Mouse (Mus musculus) lung, postnatal 36 days (tissue): ENCODE measurements at regions not wholly inside any gene's neighbourhood (a gene's known extent, or its start where the extent isn't known, plus 50 kb on each side); places are given as distances from the start of the nearest gene placed in this dataset.

Experiments
- DNase-seq: peaks from one replicate; pipeline ENCODE4 v3.0.0; 2022; ENCODE audit warnings: mixed read lengths

DNA sequence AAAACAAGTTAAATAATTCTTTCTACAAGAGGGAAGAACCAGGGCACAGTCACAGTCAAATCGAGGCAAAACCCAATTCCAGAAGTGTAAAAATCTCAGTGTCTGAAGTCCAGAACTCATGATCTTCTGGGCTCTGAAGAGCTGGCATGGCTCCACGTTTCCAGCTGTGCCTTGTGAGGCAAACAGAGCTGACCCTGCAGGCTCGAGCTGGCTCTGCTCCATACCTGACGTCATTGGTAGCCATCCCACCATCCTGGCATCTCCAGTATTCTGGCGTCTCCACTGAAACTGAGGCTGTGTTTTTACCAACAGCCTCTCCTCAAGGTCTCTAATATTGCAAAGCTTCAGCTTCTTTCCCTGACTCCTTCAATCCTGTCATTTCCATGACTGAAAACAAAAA is 373.4 kb downstream of the Pmp22 start:
- DNase-seq = peak; percentile 53

DNA sequence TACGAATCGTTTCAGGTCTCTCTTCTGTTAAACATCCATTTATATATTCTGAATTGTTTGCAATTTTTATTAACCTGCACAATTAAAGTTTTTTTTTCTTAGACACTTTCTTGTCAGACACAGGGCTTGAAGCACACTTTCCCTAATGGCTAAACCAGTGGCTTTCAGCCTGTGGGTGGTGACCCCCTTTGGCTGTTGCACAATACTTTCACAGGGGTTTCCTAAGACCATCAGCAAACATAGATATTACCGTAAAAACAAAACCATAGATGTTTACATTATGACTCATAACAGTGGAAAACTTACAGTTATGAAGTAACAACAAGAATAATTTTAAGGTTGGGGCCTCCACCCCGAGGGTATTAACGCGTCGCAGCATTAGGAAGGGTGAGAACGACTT is 378.6 kb downstream of the Pmp22 start:
- DNase-seq = no peak

DNA sequence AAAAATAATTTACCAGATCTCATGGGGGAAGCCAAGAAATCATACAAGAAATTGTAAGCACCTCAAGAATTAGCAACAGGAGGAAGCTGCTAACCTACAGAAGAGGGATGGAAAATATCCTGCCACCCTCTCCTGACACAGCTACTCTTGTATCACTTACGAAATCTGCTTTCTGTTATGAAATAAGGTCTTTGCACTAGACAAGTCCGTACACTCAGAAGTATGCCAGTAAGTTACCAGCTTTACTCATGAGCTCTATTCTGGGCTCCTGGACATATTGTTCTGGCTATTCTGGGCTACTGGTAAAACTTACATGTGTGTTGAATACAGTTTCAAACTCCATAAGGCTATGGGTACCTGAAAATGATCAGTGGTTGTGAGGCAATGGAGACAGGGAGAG is 379.9 kb downstream of the Pmp22 start:
- peak; percentile 15 for DNase-seq

DNA sequence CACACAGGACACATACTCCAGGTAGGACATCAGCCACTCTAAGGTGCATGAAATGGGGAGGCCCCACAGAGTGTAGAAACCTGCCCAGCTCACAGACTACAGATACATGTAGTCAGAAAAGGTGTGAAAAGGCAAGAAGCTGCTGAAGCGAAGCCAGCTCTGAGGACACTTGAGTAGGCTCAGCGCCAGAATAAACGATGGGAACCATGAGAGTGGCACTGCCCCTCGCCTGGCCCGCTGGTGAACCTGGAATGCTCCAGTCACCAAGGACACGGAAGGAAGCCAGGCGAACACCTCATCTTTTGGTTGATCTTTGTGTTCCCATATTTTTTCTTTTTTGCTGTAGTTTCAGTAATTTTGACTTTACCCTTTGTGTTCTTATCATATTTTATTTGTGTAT is 381.8 kb downstream of the Pmp22 start:
- DNase-seq = peak; percentile 37

DNA sequence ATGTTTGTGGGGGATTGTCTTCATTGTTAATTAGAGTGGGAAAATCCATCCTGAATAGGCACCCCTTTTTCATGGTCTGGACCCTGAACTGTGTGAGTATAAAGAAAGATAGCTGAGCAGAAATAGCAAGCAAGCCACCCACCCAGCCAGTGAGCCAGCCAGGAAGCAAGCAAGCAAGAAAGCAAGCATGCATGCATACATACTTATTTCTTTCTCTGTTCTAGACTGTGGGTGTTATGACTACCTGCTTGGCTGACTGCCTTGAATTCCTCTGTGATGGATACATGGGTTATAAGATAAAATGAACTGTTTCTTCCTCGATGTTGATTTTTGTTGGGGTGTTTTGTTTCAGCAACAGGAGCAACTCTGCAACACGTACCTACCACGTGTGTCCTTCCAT is 385.8 kb downstream of the Pmp22 start:
- no peak for DNase-seq

DNA sequence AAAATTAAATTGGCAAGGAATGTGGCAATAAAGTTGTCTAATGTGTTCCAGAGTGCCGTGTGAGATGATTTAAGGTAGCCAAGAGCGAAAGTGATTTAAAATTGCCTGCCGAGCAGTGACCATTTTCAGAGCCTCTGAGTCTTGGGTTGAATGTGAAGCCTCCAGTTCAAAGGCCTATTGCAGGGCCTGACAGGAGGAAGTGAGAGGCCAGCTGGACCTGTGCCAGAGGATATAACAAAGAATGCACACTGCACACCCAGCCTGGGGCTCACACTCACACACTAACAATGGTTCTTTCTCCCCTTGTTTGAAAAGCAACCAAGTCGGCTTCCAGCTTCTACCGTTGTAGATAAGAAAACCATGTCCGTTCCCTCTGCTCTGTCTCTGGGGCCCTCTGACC is 390.1 kb downstream of the Pmp22 start:
- DNase-seq = peak; percentile 38

DNA sequence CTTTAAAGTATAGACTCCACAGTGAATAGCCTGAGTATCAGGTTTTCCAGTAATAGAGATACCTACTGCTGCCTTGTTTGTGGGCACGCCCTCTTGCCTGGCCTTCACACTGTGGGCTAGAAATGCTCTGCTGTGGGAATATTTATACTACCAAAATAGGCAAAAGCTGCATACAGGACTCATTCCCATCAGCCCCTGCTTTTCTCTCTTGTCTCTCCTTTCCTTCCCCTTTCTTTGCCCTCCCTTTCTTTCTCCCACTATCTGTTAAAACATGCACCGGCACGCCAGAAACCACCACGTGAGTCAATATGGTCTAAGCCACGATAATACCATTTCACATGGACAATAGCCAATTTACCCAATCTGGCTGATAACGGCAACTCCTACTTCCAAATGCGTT is 395.5 kb downstream of the Pmp22 start:
- DNase-seq = no peak

DNA sequence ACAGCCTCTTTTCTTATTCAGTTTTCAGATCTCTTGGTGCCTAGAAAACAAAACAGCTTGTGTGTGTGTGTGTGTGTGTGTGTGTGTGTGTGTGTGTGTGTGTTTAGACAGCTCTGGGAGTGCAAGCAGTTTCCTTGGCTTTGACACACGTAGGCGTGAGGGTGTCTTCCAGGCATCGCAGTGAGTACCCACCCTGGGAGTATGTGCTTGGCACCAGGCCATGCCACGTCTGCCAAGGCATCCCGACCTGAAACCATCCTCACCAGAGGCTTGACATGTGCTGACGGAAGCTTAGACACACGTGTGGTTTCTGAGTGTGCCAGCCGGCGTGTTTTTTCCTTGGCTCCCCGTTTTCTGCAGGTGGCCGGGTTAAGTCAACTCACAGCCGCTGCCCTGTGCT is 396.6 kb downstream of the Pmp22 start:
- peak; percentile 10 for DNase-seq

DNA sequence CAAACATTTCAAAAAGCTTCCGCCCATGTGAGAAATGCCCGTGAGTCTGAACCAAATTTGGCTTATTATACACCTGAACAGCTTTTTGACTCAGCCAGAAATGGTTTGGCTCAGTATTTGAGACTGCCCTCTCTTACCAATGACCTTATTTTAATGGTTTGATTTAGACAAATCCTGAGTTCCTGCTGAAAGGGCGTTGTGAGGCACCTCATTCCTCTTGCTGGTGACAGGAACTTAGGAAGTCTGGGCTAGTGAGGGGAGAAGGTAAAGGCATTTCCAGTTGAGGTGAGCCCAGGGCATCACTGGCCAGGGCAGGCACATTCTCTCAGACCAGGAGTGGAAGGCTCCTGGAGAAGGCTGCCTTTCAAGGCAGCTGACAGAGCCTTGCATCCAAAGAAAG is 396.1 kb downstream of the Hs3st3b1 start:
- no peak for DNase-seq

DNA sequence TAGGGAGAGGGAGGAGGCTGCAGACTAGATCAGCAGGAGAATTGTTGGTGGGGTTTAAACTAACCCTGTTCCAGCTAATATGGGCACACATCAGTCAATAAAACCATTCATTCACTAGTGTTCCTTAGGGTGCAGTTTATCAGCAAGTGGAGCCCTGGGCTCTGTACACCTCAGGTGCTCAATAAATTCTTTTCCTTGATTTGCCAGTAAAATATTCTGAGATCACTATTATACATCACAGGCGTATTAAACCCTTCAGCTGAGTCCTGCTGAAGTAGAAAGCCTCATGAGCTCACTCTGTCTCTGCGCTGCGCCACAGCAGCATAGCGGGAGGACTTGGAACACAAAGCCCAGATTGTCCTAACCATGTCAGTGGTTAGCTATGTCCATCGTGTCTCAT is 389.3 kb downstream of the Hs3st3b1 start:
- DNase-seq = no peak

DNA sequence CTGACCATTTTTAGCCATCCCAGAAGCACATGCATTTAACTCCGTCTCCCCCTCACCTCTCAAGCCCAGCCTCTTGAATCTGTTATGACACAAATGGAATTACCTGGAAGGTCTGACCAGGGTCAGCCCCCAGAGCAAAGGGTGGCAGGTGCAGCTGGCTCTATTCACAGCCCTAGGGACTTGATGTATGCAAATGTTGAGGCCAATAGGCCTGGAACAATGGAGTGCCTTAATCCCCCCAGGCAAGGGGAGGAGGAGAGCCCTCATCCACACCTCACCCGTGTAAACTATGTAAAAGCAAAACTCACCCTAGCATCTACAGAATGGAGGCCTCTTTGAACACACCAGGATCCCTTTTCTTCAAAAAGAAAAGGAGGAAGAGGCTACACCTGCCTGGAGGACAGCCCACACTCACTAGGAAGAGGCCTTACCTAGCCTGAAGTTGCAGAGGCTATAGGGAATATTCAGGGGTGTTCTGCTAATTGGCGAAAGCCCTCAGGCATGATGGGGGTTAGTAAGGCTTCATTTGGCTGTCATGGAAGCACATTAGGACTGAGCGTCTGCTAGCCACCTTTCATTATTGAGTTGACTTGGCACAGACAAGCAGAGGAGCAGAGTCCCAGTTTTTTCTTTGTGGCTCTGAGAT is 388.4 kb downstream of the Hs3st3b1 start:
- no peak for DNase-seq

DNA sequence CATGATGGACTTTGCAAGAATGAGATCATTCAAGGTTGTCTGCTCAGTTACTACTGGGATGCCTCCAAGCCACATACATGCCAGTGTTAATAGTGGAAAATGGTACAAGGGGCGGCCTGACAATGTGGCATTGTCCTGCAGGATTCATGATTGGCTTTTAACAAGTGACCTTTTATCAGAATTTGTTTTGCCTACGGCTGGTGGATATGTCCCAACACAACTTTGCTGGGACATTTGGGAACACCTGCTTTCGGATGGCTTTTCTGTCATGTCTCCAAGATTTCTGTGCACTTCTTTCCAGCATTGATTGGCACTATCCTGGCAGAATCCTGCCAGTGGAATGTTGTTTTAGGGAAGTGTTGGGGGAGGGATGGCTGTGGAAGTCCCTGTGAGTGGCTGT is 384.4 kb downstream of the Hs3st3b1 start:
- DNase-seq = no peak

DNA sequence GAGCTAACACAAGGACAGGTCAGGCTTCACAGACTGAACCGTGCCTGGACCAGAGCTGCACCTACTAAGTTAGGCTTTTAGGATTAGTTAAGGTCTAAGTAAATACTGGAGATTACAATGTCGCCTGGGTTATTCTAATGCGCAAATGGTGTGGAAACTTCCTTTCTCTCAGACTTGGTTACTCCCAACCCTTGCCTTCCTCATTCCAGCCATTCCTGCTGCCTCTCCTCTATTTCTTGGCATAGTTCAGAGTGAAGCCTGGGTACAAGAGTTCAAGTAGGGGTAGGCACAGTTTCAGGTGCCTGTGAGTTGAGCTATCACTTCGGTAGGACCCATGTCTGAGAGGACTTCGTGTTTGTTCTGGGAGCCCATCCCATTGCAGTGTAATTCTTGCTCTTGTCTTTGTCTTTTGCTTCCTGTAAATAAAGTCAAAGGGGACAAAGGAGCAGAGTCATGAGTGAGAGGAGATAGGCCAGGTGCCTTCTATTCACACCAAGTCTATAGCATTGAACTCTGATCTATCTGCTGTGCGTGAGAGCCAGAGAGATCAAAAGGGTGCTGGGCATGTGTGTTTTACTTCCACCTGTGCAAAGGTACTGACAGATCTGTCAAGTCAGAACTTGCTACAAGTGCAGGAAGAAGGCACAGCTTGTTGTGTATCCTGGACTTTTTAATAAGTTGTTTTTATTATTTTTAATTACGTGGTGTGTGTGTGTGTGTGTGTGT is 378.0 kb downstream of the Hs3st3b1 start:
- peak; percentile 53 for DNase-seq

DNA sequence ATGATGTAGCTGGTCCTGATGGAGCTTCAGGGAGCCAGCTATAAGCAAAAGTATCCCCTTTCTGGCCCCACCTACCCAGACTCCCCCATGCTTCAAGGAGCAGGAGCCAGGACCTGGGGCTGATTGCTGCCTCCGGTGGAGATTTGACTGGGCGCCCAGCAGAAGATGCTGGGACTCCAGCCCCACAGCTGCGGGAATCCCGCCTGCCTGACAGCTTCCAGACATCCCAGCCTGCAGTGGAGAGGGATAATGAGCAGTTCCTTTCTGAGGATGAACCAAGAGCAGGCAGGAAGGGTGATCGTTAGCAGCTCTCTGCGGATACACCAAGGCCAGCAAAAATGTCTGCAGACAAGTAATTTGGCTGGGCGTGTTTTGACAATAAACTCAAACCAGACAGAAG is 376.6 kb downstream of the Hs3st3b1 start:
- no peak for DNase-seq

DNA sequence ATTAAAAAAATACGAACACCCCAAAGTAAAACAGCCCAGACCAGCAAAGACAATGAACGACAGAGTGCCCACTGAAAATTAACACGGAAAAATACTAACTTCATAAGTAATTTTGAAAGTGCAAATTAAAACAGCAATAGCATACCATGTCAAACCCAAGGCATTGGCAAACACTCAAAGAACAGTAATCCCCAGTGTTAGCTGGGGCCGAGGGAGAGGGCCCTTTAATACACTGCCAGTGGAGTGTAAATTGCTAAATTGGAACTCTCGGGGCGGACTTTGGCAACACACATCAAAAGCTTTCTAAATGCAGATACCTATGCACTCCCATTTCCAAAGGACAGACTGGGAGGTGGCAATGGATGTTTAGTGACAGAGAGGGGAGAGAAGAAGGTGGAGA is 361.6 kb downstream of the Hs3st3b1 start:
- no peak for DNase-seq

DNA sequence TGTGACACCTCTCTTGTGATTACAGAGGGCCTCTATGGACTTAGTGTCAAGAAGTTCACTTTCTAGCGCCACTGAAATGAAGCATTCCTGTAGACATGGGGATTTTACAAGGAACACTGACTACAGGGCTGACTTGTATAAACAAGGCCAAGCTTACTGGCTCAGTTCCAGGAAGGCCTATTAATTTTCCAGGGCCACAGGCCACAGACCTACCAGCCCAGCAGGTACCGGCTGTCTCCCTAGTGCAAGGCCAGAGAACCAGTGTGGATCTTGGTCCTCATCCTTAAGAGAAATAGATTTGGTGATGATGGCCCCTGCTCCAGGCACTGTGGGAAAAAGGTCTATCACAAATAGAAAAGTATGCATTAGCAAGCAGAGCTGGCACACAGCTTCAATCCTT is 359.4 kb downstream of the Hs3st3b1 start:
- DNase-seq = peak; percentile 9

DNA sequence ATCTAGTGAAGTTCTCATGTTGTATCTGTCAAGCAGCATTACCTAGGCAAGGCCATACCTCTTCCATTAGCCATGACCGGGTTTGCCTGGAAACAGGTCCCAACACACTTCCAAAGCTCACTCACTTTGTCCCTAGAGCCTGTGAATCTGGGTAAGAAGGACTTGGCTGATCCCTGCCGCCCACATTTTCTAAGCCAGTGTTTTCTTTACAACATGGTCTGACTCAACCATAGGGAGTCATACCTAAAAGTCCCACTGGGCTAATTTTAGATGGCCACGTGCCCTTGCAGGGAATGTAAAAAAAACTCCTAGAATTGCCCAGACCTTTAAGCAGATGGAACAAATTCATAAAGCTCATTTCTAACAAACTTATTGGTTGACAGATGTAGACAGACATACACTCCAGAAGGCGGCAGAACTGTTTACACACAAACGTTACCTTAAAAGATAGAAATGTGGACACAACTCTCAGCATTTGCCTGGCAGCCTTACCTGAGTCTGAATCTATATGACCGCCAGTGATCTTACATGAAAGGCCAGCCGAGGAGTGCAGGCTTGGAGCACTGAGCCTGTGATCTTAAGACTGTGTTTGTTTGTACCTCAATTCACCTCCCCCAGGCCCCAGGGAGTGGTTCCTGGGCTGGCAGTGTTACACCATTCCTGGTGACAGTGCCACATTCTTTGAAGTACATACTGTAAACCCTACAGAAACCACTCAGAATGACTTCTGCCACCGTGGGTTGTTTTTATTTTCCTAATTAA is 356.4 kb downstream of the Hs3st3b1 start:
- DNase-seq = peak; percentile 11

DNA sequence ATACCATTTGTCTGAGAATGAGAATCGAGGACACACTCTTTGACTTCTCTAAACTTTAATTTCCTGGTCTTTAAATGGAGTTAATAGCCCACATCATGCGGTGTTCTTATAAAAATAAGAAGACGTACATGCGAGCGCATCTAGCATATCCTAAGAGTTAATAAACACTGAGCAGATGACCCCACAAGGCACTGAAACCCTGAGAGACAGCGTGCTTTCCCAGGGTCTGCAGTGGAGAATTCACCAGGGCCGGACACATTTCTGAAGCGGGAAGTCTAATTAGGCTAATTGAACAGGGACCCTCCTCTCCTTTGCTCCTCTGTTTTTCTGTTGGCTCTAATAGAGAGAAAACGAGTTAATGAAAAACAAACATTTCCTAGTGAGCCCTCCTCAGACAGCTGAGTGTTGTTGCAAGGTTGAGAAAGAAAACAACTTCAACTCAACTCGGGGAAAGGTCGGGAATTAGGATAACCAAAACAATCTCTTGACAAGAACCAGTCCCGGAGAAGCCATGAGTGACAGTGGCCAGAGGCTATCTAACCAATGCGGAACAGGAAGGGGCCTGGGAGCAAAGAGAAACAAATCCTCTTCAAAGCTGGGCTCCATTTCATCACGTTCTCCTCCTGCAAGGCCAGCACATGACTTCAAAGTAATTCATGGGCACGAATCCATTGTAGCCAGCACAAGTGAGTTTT is 352.2 kb downstream of the Hs3st3b1 start:
- no peak for DNase-seq

DNA sequence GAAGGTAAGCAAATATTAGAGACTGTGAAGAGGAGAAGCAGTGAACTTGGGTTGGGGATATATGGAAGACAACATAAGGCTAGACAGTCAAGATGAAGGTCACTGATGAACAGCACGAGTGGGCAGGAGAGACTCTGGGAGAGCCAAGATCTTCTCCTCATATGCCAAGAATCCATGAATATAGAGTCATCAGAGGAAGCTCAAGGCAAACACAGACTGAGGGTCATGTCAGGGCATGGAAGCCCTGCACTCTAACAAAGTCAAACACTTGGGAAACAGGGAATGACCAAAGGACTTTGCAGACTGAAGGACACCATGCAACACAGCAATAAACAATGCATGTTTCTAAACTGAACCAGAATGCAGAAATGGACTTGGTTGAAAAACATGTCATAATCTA is 351.4 kb downstream of the Hs3st3b1 start:
- DNase-seq = no peak

DNA sequence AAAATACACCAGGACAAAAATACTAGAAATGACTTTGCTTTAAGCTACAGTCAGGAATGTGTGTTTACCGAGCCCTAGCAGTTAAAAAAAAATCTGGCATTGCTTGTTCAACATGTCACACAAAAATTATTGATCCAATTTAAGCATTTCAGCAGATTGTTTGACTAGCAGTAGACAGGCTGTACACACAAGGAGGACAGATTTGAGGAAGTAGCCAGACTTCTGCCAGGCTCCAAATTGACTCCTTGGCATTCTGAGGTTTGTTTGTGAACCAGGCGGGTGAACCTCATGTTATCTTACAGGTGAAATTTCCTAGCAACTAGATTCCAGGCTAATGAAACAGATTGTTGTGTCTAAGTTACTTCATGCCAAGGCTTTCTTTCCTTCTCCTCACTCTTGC is 348.8 kb downstream of the Hs3st3b1 start:
- no peak for DNase-seq

DNA sequence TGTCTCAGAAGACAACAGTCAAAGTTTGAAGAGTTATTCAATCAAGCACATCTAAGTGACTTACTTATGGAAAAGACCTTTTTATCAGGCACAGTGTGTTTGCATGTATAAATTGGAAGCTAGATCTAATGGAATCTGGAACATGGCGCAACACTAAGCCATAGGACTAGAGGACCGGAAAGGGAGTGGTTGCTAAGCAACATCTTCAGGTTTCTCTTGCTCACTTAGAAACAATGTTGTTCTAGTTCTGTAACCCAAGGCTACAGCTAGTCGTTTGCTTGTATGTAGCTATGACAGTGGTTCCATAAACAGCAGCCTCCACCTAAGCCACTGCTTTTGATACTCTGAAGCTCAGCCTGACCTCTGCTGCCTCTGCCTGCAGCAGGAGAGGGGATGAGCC is 338.8 kb downstream of the Hs3st3b1 start:
- no peak for DNase-seq

DNA sequence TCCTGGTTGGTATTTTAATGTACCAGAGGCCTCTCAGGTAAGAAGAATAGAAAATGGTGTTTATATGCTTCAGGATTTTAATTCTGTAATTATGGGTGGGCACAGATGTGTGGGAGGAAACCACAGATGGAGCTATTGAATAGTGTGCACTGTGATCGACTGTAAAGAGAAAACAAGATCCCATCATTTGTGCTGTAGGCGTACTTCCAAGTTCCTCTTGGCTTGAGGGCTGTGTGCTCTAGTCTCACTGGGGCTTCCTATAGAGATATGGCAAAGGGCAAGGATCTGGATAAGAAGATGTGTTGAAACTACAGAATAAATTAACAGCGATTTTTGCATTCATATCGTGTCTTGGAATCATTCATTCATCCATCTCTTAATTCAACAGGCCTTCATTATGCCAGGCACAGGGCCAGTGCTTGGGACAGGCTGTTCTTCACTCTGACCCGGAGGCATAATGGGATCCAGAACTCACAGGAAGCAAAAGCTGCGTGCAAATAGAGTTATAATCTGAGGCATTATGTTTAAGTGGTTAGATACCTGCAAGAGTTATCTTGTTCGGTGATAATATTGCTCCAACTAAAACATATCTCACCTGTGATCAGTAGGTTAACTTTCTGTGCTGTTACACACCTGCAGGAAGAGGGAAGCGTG is 336.7 kb downstream of the Hs3st3b1 start:
- no peak for DNase-seq

DNA sequence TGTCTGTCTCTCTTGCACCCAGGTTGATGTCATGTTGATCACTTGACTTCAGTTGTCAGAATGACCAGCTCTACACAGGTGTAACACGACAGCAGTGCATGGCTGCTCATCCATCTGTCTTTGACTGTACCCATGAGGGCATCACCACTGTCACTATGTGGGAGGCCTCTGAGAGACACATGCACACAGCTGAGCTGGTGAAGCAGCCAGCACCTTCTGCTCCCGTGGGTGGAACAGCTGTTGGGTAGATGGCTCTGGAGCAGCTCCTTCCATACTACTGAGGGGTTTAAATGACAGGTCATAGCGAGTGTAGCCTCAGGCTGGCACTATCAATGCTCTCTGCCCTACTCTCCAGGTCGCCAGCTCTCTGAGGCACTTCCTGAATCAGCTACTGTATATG is 301.9 kb downstream of the Hs3st3b1 start:
- DNase-seq = no peak
